Mouse (Mus musculus): ENCODE results near the gene 4930433I11Rik.
"Not testable (repeated sequence)": the region's sequence is repeated elsewhere in the genome, so short reads cannot be mapped to it uniquely, and the experiment has no call there.

Gene 4930433I11Rik

GRCm38 (mm10) chr7:40987243-40987642, at the start of gene 4930433I11Rik:
Gene 4930433I11Rik, plus strand, starts transcription at chr7:40987543.
- no peak for DNase-seq (ENCODE audit: low spot score in 2 of 2)

GRCm38 (mm10) chr7:40939371-40939770, 48.0 kb upstream of the 4930433I11Rik start:
- peak; percentile 22 to 62 for DNase-seq (ENCODE audit: low spot score in 2 of 2)

DNA sequence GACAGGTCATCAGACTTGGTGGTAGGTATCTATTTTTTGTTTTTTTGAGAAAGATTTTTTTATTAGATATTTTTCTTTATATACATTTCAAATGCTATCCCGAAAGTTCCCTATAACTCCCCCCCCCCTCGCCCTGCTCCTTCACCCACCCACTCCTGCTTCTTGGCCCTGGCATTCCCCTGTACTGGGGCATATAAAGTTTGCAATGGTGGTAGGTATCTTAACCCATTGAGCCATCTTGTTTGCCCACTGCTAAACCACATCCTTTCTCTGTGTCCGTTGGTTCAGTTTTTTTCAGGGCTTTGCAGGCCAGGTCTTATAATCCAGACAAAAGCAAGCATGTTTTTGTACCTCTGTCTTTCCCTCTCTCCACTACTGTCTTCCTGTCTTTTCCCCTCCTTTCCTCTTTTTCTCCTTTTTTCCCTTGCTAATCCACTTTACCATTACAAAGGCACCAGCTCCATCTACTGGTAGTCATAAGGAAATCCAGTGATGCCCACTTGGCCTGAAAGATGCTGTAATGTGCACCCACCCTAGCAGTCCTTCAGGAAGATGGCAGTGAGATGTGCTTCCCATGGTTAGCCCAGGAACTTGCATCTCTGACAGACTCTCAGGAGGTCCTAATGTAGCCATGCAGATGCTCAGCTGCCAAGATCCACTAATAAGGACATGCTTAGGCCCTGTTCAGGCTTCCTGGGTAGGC, 45.0 kb upstream of the 4930433I11Rik start:
- peak in 1 of 2 experiments; percentile 39 for DNase-seq (ENCODE audit: low spot score in 2 of 2)

DNA sequence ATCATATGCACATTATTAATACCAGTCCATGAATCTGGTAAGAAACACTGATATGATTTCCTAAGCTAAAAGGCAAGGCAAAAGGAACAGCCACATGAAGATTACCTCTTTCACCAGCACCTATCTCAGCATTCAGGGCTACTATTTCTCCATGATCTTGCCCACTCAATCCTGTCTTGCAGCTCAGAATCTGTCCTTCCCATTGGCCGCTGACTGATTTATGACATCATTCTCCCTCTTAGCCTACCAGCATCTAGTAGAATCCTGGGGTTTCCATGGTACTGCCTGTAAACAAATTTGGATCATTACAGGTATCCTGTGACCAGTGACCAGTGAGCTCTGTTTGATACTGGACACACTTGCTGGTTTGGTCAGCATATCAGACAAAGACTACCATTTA, 45.1 kb downstream of the 4930433I11Rik start, which contains the start of gene Gm4884:
Gene Gm4884, plus strand, starts transcription at position 301 of the 400 bp plus-strand sequence.
- DNase-seq (ENCODE audit: low spot score in 2 of 2), result not testable (repeated sequence)

- DNase-seq (ENCODE audit: low spot score in 2 of 2), result not testable (repeated sequence)
Measured at GRCm38 (mm10) chr7:41044058-41044457, 56.7 kb downstream of the 4930433I11Rik start.
